Mouse (Mus musculus) layer of hippocampus, adult 8-10 months (tissue): Measurements from ENCODE around the gene Crygc. TPM values are rescaled to one million over a fixed set of nuclear protein-coding genes. Genes with fewer than 3 reads are reported as not detected.
"Not testable (repeated sequence)": the region's sequence is repeated elsewhere in the genome, so short reads cannot be mapped to it uniquely, and the experiment has no call there.

Experiments used
- DNase-seq, 2 experiments: peaks; one replicate each; pipeline ENCODE4 v3.0.0; 2022; ENCODE audit warnings: low spot score in 2 of 2
- total RNA-seq, 4 experiments: library from RNA; stranded (reverse); gene quantifications; 2 replicates each; pipeline ENCODE4 v1.2.4; 2022

Crygc gene
- total RNA-seq, 4 experiments from 2014 or later: not detected

DNA sequence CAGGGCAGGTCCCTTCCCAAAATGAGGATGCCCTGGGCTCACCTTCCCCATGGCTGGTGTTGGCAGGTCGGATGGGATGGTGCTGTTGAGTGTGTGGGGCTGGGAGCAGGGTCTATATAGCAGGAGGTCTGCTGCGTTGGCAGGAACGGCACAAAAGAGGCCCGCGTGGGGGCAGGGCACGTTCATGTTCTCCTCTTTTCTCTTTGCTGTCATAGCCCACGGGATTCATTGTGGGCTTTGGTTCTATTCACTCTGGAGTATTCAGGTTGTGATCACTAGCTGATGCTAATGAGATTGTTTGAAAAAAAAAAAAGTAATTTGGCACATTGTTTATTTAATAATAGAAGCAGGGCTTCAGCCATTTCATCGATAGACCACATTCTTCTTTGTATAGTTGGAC lies 10.1 kb downstream of the Crygc start, which contains the start of gene Crygd:
Gene Crygd, minus strand, starts transcription at position 101 of the 400 bp plus-strand sequence.
- no peak for DNase-seq

GRCm38 (mm10) chr1:65052140-65052539 lies 21.3 kb downstream of the Crygc start:
- DNase-seq: no peak

- no peak for DNase-seq
These were observed 21.8 kb downstream of the Crygc start for GRCm38 (mm10) chr1:65051696-65052095.

DNA sequence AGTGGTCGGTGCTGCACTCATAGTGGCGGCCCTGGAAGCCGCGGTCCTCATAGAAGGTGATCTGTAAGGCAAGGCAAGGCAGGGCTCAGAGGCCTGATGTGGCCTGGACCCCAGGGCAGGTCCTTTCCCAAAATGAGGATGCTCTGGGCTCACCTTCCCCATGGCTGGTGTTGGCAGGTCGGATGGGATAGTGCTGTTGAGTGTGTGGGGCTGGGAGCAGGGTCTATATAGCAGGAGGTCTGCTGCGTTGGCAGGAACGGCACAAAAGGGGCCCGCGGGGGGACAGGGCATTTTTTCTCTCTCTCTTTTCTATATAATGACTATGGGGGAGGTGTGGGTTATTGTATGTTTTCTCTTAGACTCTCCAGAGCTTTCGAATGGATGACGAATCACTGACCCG lies 22.5 kb downstream of the Crygc start, which contains the start of gene Cryge:
Gene Cryge, minus strand, starts transcription at position 198 of the 400 bp plus-strand sequence.
- not testable (repeated sequence) for DNase-seq

DNA sequence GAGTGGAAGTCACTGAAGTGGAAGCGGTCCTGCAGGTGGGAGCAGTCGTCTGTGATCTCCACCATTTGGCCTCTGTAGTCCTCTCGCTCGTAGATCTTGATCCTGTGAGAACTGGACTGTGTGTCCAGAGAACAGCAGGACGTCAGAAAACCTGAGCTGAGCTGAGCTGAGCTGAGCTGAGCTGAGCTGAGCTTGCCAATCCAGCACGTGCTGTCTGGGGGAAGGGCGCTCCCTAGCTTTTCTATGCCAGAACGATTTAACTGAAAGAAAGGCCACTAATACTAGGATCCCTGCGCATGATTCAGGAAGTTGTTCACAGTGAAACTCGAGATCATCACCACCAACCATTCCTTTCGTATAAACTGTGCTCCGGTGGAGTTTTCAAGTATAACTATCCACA lies 24.7 kb downstream of the Crygc start:
- peak; percentile 12 to 44 for DNase-seq

DNA sequence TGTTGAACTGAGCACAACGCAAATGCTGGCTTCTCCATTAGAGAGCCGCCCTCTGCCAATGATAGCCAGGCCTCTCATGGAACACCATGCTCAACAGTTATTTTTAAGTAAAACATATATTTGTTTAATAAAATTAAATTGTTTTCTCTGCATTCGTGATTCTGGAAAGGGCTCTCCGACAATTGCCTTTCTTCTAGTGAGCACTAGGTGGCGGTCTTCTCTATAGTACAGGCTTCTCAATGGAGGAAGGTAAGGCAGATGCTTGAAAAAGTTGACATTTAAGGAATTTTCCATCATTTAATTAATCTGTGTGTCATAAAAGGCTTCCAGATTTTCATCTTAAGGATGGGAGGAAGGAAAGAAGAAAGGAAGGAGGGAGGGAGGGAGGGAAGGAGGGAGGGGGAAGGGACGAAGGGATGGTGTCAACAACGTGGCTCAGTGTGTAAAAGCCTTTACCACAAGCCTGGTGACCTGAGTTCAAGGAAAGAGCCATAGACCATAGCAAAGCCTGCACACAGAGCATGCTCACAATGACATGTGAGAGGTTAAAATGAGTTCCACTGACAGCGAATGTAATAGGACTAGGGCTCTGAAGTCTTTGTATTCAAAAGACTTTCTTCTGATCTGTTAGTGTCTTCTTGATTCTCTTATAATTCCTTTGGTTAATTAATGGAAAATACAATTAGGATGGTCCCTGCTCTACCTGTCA lies 26.9 kb downstream of the Crygc start:
- DNase-seq: peak in 1 of 2 experiments; percentile 29

GRCm38 (mm10) chr1:65043433-65043832 lies 30.1 kb downstream of the Crygc start:
- no peak for DNase-seq

DNA sequence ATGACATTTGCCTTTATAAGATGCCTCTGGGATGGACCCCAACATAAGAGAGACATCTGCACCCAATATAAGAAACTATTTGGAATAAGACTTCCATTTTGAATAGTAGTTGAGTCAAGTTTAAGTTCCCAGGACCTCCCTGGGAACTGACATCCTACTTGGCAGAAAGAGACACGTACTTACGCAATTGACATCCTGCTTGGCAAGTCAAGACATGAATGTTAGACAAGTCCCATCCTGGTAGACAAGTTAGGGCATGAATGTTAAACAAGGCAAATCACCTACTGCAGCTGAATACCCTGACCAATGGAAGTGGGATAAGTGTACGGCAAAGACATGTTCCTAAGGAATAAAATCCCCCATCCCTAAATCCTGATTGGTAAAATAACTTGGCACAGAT lies 31.7 kb downstream of the Crygc start:
- no peak for DNase-seq

DNA sequence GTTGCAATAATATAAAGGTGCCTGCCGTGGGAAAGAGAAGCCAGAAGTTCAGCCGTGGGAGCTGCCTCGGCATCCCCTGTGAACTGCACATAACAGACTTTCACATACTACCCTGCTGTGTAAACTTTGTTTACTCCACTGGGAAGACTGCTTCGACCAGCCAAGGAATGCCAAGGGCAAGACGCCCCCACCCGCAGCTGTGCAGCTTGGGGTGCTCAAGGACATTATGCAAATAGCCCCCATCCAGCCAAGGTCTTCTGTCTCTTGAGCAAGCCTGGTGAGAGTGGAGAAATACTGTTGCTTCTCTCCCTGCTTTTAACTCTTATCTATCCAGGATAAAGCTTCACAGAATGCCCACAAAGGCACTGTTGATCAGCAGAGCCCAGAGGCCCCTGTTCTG lies 32.7 kb downstream of the Crygc start:
- DNase-seq: no peak

GRCm38 (mm10) chr1:65039679-65040078 lies 33.8 kb downstream of the Crygc start:
- DNase-seq: no peak

DNA sequence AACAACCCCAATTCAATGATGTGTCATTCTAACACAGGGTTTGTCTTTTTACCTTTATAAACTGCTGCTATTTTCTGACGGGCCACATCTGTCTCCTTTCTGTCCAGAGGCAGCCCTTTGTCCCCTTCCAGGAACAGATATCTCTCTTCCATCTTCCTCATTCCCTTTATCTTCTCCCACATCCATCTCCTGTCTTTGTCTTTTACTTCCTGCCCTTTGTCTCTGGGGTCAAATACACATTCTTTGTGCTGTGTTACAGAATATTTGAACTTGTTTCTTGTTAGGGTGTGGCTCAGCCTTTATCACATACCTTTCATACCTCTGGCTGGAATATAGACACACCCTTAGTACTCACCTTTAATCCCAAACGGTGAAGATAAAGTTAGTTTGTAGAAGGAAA lies 35.9 kb downstream of the Crygc start:
- no peak for DNase-seq

GRCm38 (mm10) chr1:65035513-65035912 lies 38.0 kb downstream of the Crygc start:
- no peak for DNase-seq

DNA sequence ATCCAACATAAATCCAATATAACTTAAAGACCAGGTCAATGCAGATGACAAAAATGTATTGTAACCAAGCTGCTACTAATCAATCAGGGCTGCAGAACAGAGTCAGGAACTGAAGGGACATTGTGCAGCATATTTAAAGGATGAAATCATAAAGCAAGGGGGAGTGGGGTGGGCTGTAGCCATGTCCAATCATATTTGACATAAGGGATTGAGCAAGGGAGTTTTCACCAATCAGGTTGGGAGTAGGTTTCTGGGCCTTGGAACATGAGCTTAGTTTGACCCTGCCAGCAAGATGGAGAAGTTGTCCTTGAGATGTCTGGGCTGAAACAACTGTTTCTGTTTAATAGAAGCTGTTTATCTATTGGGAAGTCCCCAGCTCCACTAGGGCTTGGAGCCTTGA lies 40.8 kb downstream of the Crygc start, which contains the start of gene Akr1cl:
Gene Akr1cl, minus strand, starts transcription at position 119 of the 400 bp plus-strand sequence.
- no peak for DNase-seq

GRCm38 (mm10) chr1:65028206-65028605 lies 45.3 kb downstream of the Crygc start:
- no peak for DNase-seq

Other genes with a start within 250 kb of the Crygc start
- 10 to 100 TPM; 37.1 to 46.7 (median 41.8) TPM for gene Plekhm3, start 116.9 kb downstream of the Crygc start, total RNA-seq
- gene Akr1cl, start 40.9 kb downstream of the Crygc start, total RNA-seq: under 1 TPM in 3 of 4 experiments, not detected in 1; 0.47 to 0.57 (median 0.54) TPM
- not detected for gene Cryge, start 22.5 kb downstream of the Crygc start, total RNA-seq
- not detected for gene Crygd, start 10.2 kb downstream of the Crygc start, total RNA-seq
- not detected for gene Crygb, start 8.6 kb upstream of the Crygc start, total RNA-seq
- 1 to 10 TPM in 3 of 4 experiments, not detected in 1; 1.4 to 2.0 (median 1.6) TPM for gene Cryga, start 29.7 kb upstream of the Crygc start, total RNA-seq
- gene Gm28845, start 45.9 kb upstream of the Crygc start, total RNA-seq: not detected
- 10 to 100 TPM; 10.1 to 11.2 (median 10.7) TPM for gene D630023F18Rik, start 49.5 kb upstream of the Crygc start, total RNA-seq
- gene Idh1, start 112.8 kb upstream of the Crygc start, total RNA-seq: 10 to 100 TPM; 46.0 to 56.9 (median 53.5) TPM
- gene Pikfyve, start 113.0 kb upstream of the Crygc start, total RNA-seq: 10 to 100 TPM; 44.0 to 49.6 (median 48.1) TPM
- under 1 TPM; 0.41 to 0.98 (median 0.72) TPM for gene Pth2r, start 208.4 kb upstream of the Crygc start, total RNA-seq